Mouse (Mus musculus): ENCODE measurements around the gene Ifrd1. TPM values are rescaled to one million over a fixed set of nuclear protein-coding genes. Genes with fewer than 3 reads are reported as not detected.
A peak's percentile ranks its signal among the peaks of the same experiment; 100 is the strongest.

Gene Ifrd1
- polyA plus RNA-seq, 1 experiment from 2014 or later = 198 TPM

DNA sequence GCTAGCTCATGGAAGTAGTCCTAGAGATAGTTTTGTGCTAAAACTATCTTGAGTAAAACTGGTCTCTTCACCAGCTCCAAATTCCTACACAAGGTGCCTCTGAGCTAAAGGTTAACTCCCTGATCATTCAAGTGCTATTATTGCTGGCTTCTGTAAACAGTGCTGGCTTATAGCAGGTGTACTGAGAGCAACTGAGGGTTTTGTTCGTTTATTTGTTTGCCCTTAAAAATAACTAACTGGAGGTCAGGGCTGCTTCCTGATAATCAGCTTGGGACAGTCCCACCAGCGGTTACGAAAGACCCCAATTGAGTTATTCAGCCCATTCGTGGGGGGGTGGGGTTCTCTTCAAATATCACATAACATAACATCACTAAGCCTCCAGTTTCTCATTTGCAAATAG is 920 bp downstream of the Ifrd1 start:
- Histone ChIP-seq H3K4me2 (no peak overlapping the region), H3K4me3 (ENCODE audit: low read depth, low read length) (no peak overlapping the region), H3K36me3 (ENCODE audit: control insufficient read depth, insufficient read depth, low read length) (no peaks in the 10 kb centered on the region), H3K9me3 (ENCODE audit: control insufficient read depth, low read length) (no peaks in the 10 kb centered on the region), H3K27ac (ENCODE audit: low read depth, low read length) (no peak overlapping the region), H3K4me1 (ENCODE audit: control insufficient read depth, insufficient read depth, low read length) (no peaks in the 10 kb centered on the region; the same call in 1 of the 2 replicates), H3K9ac (ENCODE audit: low read length) (no peak overlapping the region), H3K27me3 (ENCODE audit: control insufficient read depth, insufficient read depth, low read length) (no peaks in the 10 kb centered on the region)
- ATAC-seq (ENCODE audit: low FRiP score) = no peak
- DNase-seq (ENCODE audit: low spot score, missing footprints) = peak; percentile 19
- 75% methylated on average over 4 of the region's 4 CpGs for WGBS

- Histone ChIP-seq H3K4me3 (ENCODE audit: low read depth, low read length) (no peak overlapping the region), H3K4me1 (ENCODE audit: control insufficient read depth, insufficient read depth, low read length) (no peaks in the 10 kb centered on the region; the same call in 1 of the 2 replicates), H3K27me3 (ENCODE audit: control insufficient read depth, insufficient read depth, low read length) (no peaks in the 10 kb centered on the region), H3K4me2 (no peak overlapping the region), H3K36me3 (ENCODE audit: control insufficient read depth, insufficient read depth, low read length) (no peaks in the 10 kb centered on the region), H3K9me3 (ENCODE audit: control insufficient read depth, low read length) (no peaks in the 10 kb centered on the region), H3K27ac (ENCODE audit: low read depth, low read length) (no peak overlapping the region), H3K9ac (ENCODE audit: low read length) (no peak overlapping the region)
- ATAC-seq (ENCODE audit: low FRiP score) (no peak), DNase-seq (ENCODE audit: low spot score, missing footprints) (peak; percentile 66)
- 92% methylated on average over 7 of the region's 7 CpGs for WGBS
Observed at GRCm38 (mm10) chr12:40245434-40245970, 2.8 kb downstream of the Ifrd1 start.

DNA sequence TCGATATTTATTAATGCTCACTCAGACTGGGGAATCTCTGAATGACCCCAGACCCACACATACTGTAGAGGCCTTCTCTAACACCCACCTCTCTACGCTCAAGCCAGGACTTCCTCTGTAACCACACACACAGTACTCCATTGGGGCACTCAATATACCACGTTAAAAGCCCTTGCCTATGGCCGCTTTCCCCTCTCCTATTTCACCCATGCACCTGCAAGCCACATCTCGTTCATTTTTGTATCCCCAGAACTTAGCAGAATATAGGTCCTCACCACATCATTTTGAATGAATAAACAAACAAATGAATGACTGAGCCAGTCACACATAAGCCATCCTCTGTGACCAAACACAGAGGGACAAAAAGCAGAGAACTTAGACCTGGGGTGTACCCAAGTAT is 3.4 kb downstream of the Ifrd1 start:
- no peaks in the 10 kb centered on the region for H3K36me3 ChIP-seq (ENCODE audit: control insufficient read depth, insufficient read depth, low read length)
- H3K27me3 ChIP-seq (ENCODE audit: control insufficient read depth, insufficient read depth, low read length) = no peaks in the 10 kb centered on the region
- ATAC-seq (ENCODE audit: low FRiP score) = no peak
- 88% methylated on average over 5 of the region's 5 CpGs for whole genome bisulfite sequencing
- H3K4me1 ChIP-seq (ENCODE audit: control insufficient read depth, insufficient read depth, low read length) = no peaks in the 10 kb centered on the region; the same call in 1 of the 2 replicates
- H3K27ac ChIP-seq (ENCODE audit: low read depth, low read length) = no peak overlapping the region
- no peak overlapping the region for H3K4me3 ChIP-seq (ENCODE audit: low read depth, low read length)
- no peak overlapping the region for H3K9ac ChIP-seq (ENCODE audit: low read length)
- DNase-seq (ENCODE audit: low spot score, missing footprints) = peak; percentile 54
- H3K9me3 ChIP-seq (ENCODE audit: control insufficient read depth, low read length) = no peaks in the 10 kb centered on the region
- H3K4me2 ChIP-seq = no peak overlapping the region

GRCm38 (mm10) chr12:40243821-40244221 is 4.5 kb downstream of the Ifrd1 start:
- Histone ChIP-seq H3K27me3 (ENCODE audit: control insufficient read depth, insufficient read depth, low read length) (no peaks in the 10 kb centered on the region), H3K27ac (ENCODE audit: low read depth, low read length) (no peak overlapping the region), H3K9ac (ENCODE audit: low read length) (no peak overlapping the region), H3K4me2 (no peak overlapping the region), H3K4me1 (ENCODE audit: control insufficient read depth, insufficient read depth, low read length) (no peaks in the 10 kb centered on the region; the same call in 1 of the 2 replicates), H3K36me3 (ENCODE audit: control insufficient read depth, insufficient read depth, low read length) (no peaks in the 10 kb centered on the region), H3K9me3 (ENCODE audit: control insufficient read depth, low read length) (no peaks in the 10 kb centered on the region), H3K4me3 (ENCODE audit: low read depth, low read length) (no peak overlapping the region)
- DNase-seq (ENCODE audit: low spot score, missing footprints) (peak; percentile 57), ATAC-seq (ENCODE audit: low FRiP score) (no peak)
- 64% methylated on average over 11 of the region's 11 CpGs for WGBS

DNA sequence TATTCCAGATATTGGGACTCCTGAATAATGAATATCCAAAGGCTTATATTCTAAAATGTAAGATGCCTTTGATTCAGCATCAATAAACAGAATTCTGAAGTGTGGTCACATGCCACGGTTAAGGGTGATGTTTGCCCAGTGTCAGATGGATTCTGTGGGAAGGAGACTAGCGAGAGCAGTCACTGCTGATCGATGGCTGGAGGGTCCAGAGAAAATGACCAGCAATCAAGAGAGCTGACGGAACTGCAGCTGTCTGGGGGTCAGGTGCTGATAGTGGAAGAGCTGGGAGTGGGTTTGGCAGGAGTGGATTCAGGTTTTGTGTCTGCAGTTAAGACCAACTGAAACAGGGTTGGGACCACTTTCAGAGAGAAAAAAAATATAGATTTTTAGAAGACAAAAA is 5.1 kb downstream of the Ifrd1 start:
- Histone ChIP-seq H3K36me3 (ENCODE audit: control insufficient read depth, insufficient read depth, low read length) (no peaks in the 10 kb centered on the region), H3K27ac (ENCODE audit: low read depth, low read length) (no peak overlapping the region), H3K9ac (ENCODE audit: low read length) (no peak overlapping the region), H3K4me1 (ENCODE audit: control insufficient read depth, insufficient read depth, low read length) (no peaks in the 10 kb centered on the region; the same call in 1 of the 2 replicates), H3K4me3 (ENCODE audit: low read depth, low read length) (no peak overlapping the region), H3K27me3 (ENCODE audit: control insufficient read depth, insufficient read depth, low read length) (no peaks in the 10 kb centered on the region), H3K4me2 (no peak overlapping the region), H3K9me3 (ENCODE audit: control insufficient read depth, low read length) (no peaks in the 10 kb centered on the region)
- ATAC-seq (ENCODE audit: low FRiP score) (no peak), DNase-seq (ENCODE audit: low spot score, missing footprints) (peak; percentile 78)
- 82% methylated on average over 4 of the region's 4 CpGs for WGBS

DNA sequence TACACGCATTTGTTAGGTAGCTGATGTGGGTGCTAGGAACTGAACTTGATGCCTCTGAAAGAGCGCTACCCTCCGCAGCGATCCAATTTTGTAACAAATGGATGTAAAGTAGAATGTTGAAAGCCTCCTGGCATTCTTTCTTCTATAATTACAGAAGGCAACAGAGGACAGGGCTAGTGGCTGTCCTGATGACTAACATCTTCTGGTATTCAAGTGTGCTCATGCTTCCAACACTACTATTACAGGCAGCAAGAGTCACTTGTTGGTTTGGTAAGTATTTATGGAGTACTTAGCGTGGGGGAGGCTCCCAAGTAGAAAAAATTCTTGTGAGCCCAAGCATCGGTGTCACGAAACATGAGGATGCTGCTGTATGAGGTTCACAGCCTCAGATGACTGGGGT is 9.1 kb downstream of the Ifrd1 start:
- DNase-seq (ENCODE audit: low spot score, missing footprints) (peak; percentile 41), ATAC-seq (ENCODE audit: low FRiP score) (no peak)
- Histone ChIP-seq H3K27ac (ENCODE audit: low read depth, low read length) (no peak overlapping the region), H3K9me3 (ENCODE audit: control insufficient read depth, low read length) (no peaks in the 10 kb centered on the region), H3K27me3 (ENCODE audit: control insufficient read depth, insufficient read depth, low read length) (no peaks in the 10 kb centered on the region), H3K4me2 (no peak overlapping the region), H3K4me3 (ENCODE audit: low read depth, low read length) (no peak overlapping the region), H3K36me3 (ENCODE audit: control insufficient read depth, insufficient read depth, low read length) (no peaks in the 10 kb centered on the region), H3K4me1 (ENCODE audit: control insufficient read depth, insufficient read depth, low read length) (no peaks in the 10 kb centered on the region; the same call in 1 of the 2 replicates), H3K9ac (ENCODE audit: low read length) (no peak overlapping the region)
- 92% methylated on average over 7 of the region's 7 CpGs for WGBS

GRCm38 (mm10) chr12:40232231-40232630 is 16.1 kb downstream of the Ifrd1 start:
- H3K9me3 ChIP-seq (ENCODE audit: control insufficient read depth, low read length) = no peaks in the 10 kb centered on the region
- DNase-seq (ENCODE audit: low spot score, missing footprints) = no peak
- H3K27ac ChIP-seq (ENCODE audit: low read depth, low read length) = no peak overlapping the region
- no peaks in the 10 kb centered on the region for H3K4me1 ChIP-seq (ENCODE audit: control insufficient read depth, insufficient read depth, low read length)
- no peak for ATAC-seq (ENCODE audit: low FRiP score)
- no peak overlapping the region for H3K9ac ChIP-seq (ENCODE audit: low read length)
- no peak overlapping the region for H3K4me2 ChIP-seq
- WGBS = 89% methylated on average over 1 of the region's 1 CpGs
- no peaks in the 10 kb centered on the region for H3K36me3 ChIP-seq (ENCODE audit: control insufficient read depth, insufficient read depth, low read length)
- H3K4me3 ChIP-seq (ENCODE audit: low read depth, low read length) = no peak overlapping the region
- H3K27me3 ChIP-seq (ENCODE audit: control insufficient read depth, insufficient read depth, low read length) = no peaks in the 10 kb centered on the region

DNA sequence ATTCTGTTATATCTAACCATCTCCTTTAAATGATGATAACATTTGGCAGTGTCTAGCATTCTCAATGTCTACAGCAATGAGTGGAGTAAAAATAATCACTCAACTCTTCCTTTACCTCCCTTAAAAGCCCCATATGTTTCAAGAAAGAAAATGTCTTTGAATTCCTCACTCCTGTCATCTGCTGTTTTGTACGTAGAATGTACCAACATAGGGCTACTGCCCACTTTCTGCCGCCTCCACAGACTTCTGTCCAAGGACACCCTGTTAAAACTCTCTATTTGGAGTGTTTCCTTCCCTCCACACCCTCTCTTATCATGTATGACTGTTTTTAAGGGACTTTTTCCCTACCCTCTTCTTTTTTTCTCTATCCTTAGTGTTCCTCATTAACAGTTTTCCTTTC is 16.7 kb downstream of the Ifrd1 start:
- H3K9me3 ChIP-seq (ENCODE audit: control insufficient read depth, low read length) = no peaks in the 10 kb centered on the region
- WGBS = 92% methylated on average over 2 of the region's 2 CpGs
- no peak overlapping the region for H3K9ac ChIP-seq (ENCODE audit: low read length)
- ATAC-seq (ENCODE audit: low FRiP score) (no peak), DNase-seq (ENCODE audit: low spot score, missing footprints) (no peak)
- H3K4me3 ChIP-seq (ENCODE audit: low read depth, low read length) = no peak overlapping the region
- H3K4me1 ChIP-seq (ENCODE audit: control insufficient read depth, insufficient read depth, low read length) = no peaks in the 10 kb centered on the region
- H3K36me3 ChIP-seq (ENCODE audit: control insufficient read depth, insufficient read depth, low read length) = no peaks in the 10 kb centered on the region
- no peak overlapping the region for H3K4me2 ChIP-seq
- no peak overlapping the region for H3K27ac ChIP-seq (ENCODE audit: low read depth, low read length)
- no peaks in the 10 kb centered on the region for H3K27me3 ChIP-seq (ENCODE audit: control insufficient read depth, insufficient read depth, low read length)

DNA sequence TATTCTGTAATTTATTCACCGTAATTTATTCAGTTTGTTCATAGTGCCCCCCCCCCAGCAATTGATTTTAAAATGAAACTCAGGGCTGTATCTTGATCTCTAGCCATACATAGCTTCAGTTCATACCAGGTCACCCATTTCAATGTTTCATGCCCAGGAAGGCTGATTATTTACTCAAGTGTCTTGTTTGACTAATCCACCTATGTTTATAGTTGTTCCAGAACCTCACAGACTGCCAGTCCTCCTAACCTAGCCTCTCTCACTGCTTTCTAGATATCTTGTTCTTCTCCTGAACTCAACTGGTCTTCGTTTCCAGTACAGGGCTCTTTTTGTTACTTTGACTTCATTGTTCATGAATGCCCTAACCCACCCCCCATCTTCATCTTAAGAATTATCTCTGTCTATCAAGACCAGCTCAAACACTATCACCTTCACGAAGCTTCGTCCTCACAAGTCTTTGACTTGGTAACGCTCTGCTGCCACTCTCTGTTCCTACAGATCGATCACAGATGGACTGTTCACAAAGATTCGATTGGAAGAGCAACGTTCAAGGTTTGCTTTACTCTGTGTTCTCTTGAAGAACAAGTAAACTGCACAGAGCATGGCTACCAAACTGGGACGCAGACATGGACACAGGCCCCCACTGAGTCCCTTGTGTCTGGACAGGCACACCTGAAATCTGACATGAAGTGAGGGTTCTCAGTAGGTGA is 24.0 kb downstream of the Ifrd1 start:
- Histone ChIP-seq H3K9ac (ENCODE audit: low read length) (no peak overlapping the region), H3K9me3 (ENCODE audit: control insufficient read depth, low read length) (no peaks in the 10 kb centered on the region), H3K27me3 (ENCODE audit: control insufficient read depth, insufficient read depth, low read length) (no peaks in the 10 kb centered on the region), H3K27ac (ENCODE audit: low read depth, low read length) (no peak overlapping the region), H3K4me3 (ENCODE audit: low read depth, low read length) (no peak overlapping the region), H3K4me1 (ENCODE audit: control insufficient read depth, insufficient read depth, low read length) (peaks cover 15% of the 10 kb centered on the region), H3K36me3 (ENCODE audit: control insufficient read depth, insufficient read depth, low read length) (no peaks in the 10 kb centered on the region), H3K4me2 (no peak overlapping the region)
- no peak for ATAC-seq (ENCODE audit: low FRiP score)
- DNase-seq (ENCODE audit: low spot score, missing footprints) = peak; percentile 72
- WGBS = 94% methylated on average over 9 of the region's 9 CpGs

All from midbrain, embryonic 11.5 days (tissue).